Mouse (Mus musculus): Measurements from ENCODE around the gene Cpa1. TPM values are rescaled to one million over a fixed set of nuclear protein-coding genes. Genes with fewer than 3 reads are reported as not detected.

Cpa1 gene
- total RNA-seq, 2 experiments from 2014 or later = 0.27 TPM; not detected in 1

DNA sequence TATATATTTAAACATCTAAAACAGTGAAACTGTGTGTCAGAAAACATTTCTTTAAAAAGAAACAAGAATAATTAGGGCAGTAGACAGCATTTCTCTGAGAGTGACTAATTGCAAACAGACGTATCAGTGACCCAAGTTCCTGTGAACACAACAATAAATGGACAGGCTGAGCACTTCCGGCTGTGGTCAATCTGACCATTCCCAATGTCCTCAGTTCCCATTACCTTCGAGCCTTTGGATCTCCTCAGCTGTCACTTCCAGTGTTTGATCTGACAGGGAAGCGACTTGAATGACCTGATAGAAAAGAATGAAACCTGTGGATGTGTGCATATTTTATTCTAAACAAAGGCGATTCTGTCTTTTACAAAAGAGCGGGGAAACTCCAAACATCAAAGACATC is 27.0 kb downstream of the Cpa1 start:
- DNase-seq = no peak
- intact Hi-C loops (cut with DNase I) = no loop called here

DNA sequence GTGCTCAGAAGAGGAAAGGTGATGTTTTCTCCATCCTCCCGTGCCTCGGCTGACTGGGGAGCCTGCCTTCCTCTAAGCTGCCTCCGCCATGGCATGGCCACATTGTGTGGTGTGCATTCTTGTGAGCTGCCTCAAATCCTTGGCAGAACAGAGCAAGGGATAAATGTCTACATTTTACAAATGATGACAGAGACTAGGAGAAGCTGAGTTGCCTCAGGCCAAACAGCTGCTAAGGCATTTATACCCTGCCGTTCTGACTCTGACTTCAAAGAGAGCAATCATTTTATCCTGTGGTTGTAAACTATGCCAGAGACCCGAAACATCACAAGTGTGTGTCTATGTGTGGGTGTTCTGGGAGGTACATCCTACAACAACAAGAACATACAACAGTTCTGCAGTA is 28.6 kb downstream of the Cpa1 start:
- intact Hi-C loops (cut with DNase I) = no loop called here
- DNase-seq = no peak

DNA sequence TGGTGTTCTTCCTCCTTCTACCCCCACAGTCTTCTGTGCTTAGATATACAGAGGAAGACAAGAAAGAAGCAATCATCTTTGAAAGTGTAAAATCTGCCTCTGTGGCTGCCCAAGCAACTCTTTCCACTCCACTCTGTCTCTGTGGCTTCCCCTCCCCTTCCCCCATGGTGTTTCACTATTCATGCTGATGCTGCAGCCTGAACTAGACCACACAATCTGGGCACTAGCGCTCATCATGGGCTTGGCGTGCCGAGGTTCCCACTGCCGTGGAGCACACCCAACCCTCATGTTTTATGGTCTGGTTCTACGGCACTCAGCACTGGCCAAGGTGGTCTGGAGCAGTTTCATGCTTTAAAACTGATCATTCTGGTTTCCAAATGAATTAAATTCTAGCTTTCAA is 32.7 kb downstream of the Cpa1 start:
- DNase-seq = no peak
- intact Hi-C loops (cut with DNase I) = no loop called here

- intact Hi-C loops (cut with DNase I) = no loop called here
- DNase-seq = peak in 1 of 2 experiments; percentile 31
Measured at GRCm38 (mm10) chr6:30673764-30674561, 34.9 kb downstream of the Cpa1 start.

- no peak for DNase-seq
- intact Hi-C loops (cut with DNase I) = no loop called here
Measured at GRCm38 (mm10) chr6:30674714-30675280, 35.8 kb downstream of the Cpa1 start.

GRCm38 (mm10) chr6:30675281-30675771 is 36.3 kb downstream of the Cpa1 start:
- intact Hi-C loops (cut with DNase I) = no loop called here
- DNase-seq = peak; percentile 19 to 23

GRCm38 (mm10) chr6:30676506-30676905 is 37.5 kb downstream of the Cpa1 start:
- DNase-seq = no peak
- intact Hi-C loops (cut with DNase I) = no loop called here

DNA sequence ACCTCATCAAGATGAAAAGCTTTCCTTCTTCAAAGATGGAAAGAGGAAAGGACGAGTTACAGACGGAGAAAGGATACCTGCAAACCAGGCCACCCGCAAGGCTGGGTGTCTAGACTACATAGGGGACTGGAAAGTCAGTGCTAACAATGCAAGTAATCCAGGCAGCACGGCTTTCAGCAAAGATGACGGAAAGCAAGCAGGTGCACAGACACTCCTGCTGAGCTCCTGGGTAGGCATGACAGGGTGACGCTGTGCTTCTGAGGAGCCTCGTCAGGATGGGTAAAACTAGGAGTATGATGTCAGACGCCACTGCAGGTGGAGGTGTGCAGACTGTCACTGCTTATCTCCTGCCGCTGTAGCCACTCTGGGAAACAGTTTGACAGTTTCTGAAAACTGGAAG is 38.6 kb downstream of the Cpa1 start:
- intact Hi-C loops (cut with DNase I) = no loop called here
- no peak for DNase-seq

DNA sequence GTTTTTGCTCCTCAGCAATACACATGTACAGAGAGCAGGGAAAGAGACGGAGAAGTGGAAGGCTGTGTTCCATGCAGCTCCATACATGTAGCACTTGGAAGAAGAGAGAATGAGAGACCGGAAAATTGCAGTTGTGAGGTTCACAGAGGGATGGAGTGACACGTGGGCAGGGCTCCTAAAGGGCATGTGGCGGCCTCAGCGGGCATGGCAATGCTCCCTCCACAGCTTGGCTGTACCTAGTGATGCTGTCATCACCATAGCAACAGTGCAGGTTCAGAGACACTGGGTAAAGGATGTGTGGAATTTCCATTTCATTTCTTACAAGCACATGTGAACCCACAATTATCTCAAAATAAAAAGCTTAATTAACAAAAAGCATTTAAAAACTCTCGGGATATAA is 39.5 kb downstream of the Cpa1 start:
- no peak for DNase-seq
- intact Hi-C loops (cut with DNase I) = no loop called here

DNA sequence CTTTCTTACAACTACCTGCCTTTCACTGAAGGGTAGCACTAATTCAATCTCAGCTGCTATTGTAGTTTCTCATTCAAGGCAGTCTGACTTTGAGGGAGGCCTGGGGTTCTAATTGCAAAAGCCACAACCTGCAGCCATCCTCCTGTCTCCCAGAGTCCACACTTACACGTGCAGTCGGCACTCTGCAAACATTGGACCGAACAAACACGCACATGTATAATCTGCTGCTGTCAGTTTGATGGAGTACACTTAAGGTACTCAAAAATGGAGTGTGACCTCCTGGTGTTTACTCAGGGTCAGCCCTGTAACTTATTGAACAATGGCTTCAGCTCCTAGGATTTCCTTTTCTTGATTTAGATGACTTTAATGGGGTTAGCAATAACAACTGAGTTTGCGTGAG is 40.5 kb downstream of the Cpa1 start:
- intact Hi-C loops (cut with DNase I) = no loop called here
- no peak for DNase-seq

GRCm38 (mm10) chr6:30680442-30680841 is 41.4 kb downstream of the Cpa1 start:
- DNase-seq = no peak
- intact Hi-C loops (cut with DNase I) = no loop called here

DNA sequence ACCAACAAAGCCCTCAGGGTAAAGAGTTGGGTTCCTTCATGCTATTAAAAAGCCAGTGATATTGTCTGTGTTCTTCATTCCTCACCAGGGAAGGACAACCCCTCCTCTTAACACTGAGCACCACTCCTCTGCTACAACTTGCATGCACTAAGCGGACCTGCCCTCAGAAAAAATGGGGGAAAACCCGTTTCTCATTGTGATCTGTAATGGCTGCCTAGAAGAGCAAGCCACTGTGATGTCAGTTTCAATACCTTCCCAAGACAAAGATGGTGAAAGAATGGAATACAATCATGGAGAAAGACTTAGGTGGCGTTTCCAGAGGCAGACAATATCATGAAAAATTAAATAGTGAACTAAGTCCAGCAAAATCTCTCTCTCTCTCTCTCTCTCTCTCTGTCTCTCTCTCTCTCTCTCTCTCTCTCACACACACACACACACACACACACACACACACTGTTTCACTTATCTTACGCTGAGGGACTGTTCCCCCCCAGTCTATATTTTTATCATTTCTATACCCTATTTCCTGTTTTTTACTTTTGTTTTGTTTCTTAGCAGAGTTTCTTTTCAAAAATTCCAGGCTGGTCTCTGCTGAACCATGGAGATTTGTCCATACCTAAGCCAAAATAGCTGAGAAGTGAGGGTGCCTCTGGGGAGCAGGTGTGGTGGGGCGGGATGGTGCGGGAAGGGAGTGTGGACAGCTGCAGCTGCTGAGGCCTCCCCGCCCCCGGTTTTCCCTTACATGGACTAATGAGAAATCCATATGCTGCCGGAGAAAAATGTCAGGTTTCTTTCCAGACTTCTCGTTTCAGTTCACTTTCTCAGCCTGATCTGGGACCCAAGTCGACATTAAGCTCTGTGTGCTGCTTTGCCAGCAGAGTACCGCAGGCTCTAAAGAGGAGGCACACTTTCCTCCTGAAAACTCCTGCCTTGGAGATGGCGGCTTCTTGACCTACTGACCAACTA is 43.2 kb downstream of the Cpa1 start:
- intact Hi-C loops (cut with DNase I) = no loop called here
- DNase-seq = peak; percentile 28 to 40

- intact Hi-C loops (cut with DNase I) = no loop called here
- no peak for DNase-seq
Measured at GRCm38 (mm10) chr6:30684570-30684969, 45.6 kb downstream of the Cpa1 start.

DNA sequence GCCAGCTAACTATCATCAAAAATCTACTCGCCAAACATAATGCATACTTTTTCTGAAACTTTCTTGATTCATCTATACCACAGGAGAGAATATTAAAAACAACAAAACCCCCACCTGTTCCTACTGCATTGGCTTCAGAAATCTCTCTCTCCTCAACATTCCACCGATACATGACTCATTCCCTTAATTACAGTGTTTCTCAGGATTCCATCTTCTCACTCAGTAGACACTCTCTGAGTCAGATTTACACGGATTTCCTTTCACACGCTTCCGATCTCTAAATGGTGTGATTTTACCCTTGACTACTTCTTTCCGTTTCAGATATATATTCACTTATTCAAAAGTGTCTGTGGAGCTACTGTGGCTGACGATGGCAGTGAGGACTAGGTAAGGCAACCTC is 48.2 kb downstream of the Cpa1 start:
- no peak for DNase-seq
- intact Hi-C loops (cut with DNase I) = no loop called here

- intact Hi-C loops (cut with DNase I) = loop anchor here (5.0 kb wide), 1 partner anchor 204 kb away; the partner anchor contains the start of gene Copg2
- no peak for DNase-seq
Measured at GRCm38 (mm10) chr6:30692826-30693225, 53.8 kb downstream of the Cpa1 start.

- peak; percentile 98 to 99 for DNase-seq
- intact Hi-C loops (cut with DNase I) = loop anchor here (5.0 kb wide), 1 partner anchor 204 kb away; the partner anchor contains the start of gene Copg2
Measured at GRCm38 (mm10) chr6:30693350-30693991, 54.5 kb downstream of the Cpa1 start, which contains the start of gene Cep41. Gene Cep41 (minus strand): TSS chr6:30693749.

GRCm38 (mm10) chr6:30694209-30694608 is 55.2 kb downstream of the Cpa1 start:
- intact Hi-C loops (cut with DNase I) = loop anchor here (5.0 kb wide), 1 partner anchor 203 kb away; the partner anchor contains the start of gene Copg2
- no peak for DNase-seq
